Mouse (Mus musculus): ENCODE data around the gene Majin. TPM values are rescaled to one million over a fixed set of nuclear protein-coding genes. Genes with fewer than 3 reads are reported as not detected.

Majin gene
- total RNA-seq (2018; cell fraction: chromatin; rRNA removed): 10 to 100 TPM in 3 of 26 experiments, 1 to 10 TPM in 12, under 1 TPM in 6, not detected in 5; 0.55 to 11.3 (median 5.0) TPM
- 1 to 10 TPM in 11 of 26 experiments, under 1 TPM in 8, not detected in 7; 0.09 to 2.2 (median 1.1) TPM for total RNA-seq (2018; cell fraction: cytosol; rRNA removed)
- total RNA-seq (2018; cell fraction: nucleus; rRNA removed): 1 to 10 TPM in 15 of 26 experiments, under 1 TPM in 5, not detected in 6; 0.35 to 8.7 (median 5.0) TPM
- polyA plus RNA-seq (2018): 0.11 TPM in 1 of 3 replicates, not detected in the others

- Histone ChIP-seq H3K36me3 (ENCODE audit: inconsistent target) (no peaks in the 10 kb centered on the region), H3K4me3 (ENCODE audit: inconsistent target) (no peak within 1 kb of the TSS), H3K79me2 (ENCODE audit: inconsistent target) (no peaks in the 10 kb centered on the region), H3K27ac (no peak within 1 kb of the TSS)
- WGBS (ENCODE audit: missing documents): 88% methylated on average over 22 of the region's 23 CpGs
These were observed at the start of gene Majin for GRCm38 (mm10) chr19:6184131-6184530. Majin (plus strand) TSS chr19:6184388.

GRCm38 (mm10) chr19:6136397-6136796 lies 47.8 kb upstream of the Majin start:
- H3K79me2 ChIP-seq (ENCODE audit: inconsistent target): no peaks in the 10 kb centered on the region
- WGBS (ENCODE audit: missing documents): 93% methylated on average over 3 of the region's 3 CpGs
- H3K27ac ChIP-seq: no peak overlapping the region
- no peak overlapping the region for H3K4me3 ChIP-seq (ENCODE audit: inconsistent target)
- no peaks in the 10 kb centered on the region for H3K36me3 ChIP-seq (ENCODE audit: inconsistent target)

- H3K4me3 ChIP-seq (ENCODE audit: inconsistent target): peak overlapping the region; percentile 49; the same call in 1 of the 2 replicates
- no peak overlapping the region for H3K27ac ChIP-seq
- H3K79me2 ChIP-seq (ENCODE audit: inconsistent target): no peaks in the 10 kb centered on the region
- 92% methylated on average over 6 of the region's 6 CpGs for WGBS (ENCODE audit: missing documents)
- no peaks in the 10 kb centered on the region for H3K36me3 ChIP-seq (ENCODE audit: inconsistent target)
These were observed 44.5 kb upstream of the Majin start for GRCm38 (mm10) chr19:6139701-6140100.

GRCm38 (mm10) chr19:6140374-6140677 lies 43.9 kb upstream of the Majin start:
- H3K36me3 ChIP-seq (ENCODE audit: inconsistent target): no peaks in the 10 kb centered on the region
- H3K27ac ChIP-seq: peak overlapping the region; percentile 40
- no peaks in the 10 kb centered on the region for H3K79me2 ChIP-seq (ENCODE audit: inconsistent target)
- 3% methylated on average over 16 of the region's 16 CpGs for WGBS (ENCODE audit: missing documents)
- H3K4me3 ChIP-seq (ENCODE audit: inconsistent target): peak overlapping the region; percentile 49

GRCm38 (mm10) chr19:6140678-6141393 lies 43.4 kb upstream of the Majin start, which contains the start of gene Batf2:
Batf2 (plus strand) TSS chr19:6140983.
- peak within 1 kb of the TSS; percentile 92 for H3K27ac ChIP-seq
- 1% methylated on average over 64 of the region's 68 CpGs for WGBS (ENCODE audit: missing documents)
- H3K4me3 ChIP-seq (ENCODE audit: inconsistent target): peak within 1 kb of the TSS; percentile 49
- no peaks in the 10 kb centered on the region for H3K36me3 ChIP-seq (ENCODE audit: inconsistent target)
- H3K79me2 ChIP-seq (ENCODE audit: inconsistent target): no peaks in the 10 kb centered on the region

- 4% methylated on average over 15 of the region's 15 CpGs for WGBS (ENCODE audit: missing documents)
- H3K4me3 ChIP-seq (ENCODE audit: inconsistent target): peak within 1 kb of the TSS; percentile 49
- no peaks in the 10 kb centered on the region for H3K36me3 ChIP-seq (ENCODE audit: inconsistent target)
- H3K27ac ChIP-seq: peak within 1 kb of the TSS; percentile 92
- H3K79me2 ChIP-seq (ENCODE audit: inconsistent target): no peaks in the 10 kb centered on the region
These were observed 42.8 kb upstream of the Majin start, which contains the start of gene Arl2 for GRCm38 (mm10) chr19:6141394-6141749. Arl2 (minus strand) TSS chr19:6141548.

- Histone ChIP-seq H3K79me2 (ENCODE audit: inconsistent target) (no peaks in the 10 kb centered on the region), H3K36me3 (ENCODE audit: inconsistent target) (no peaks in the 10 kb centered on the region), H3K27ac (no peak overlapping the region), H3K4me3 (ENCODE audit: inconsistent target) (no peak overlapping the region)
- WGBS (ENCODE audit: missing documents): 85% methylated on average over 5 of the region's 5 CpGs
These were observed 39.3 kb upstream of the Majin start for GRCm38 (mm10) chr19:6144842-6145241.

- Histone ChIP-seq H3K36me3 (ENCODE audit: inconsistent target) (no peaks in the 10 kb centered on the region), H3K79me2 (ENCODE audit: inconsistent target) (no peaks in the 10 kb centered on the region), H3K27ac (no peak overlapping the region), H3K4me3 (ENCODE audit: inconsistent target) (no peak overlapping the region)
- 92% methylated on average over 9 of the region's 9 CpGs for WGBS (ENCODE audit: missing documents)
These were observed 29.0 kb upstream of the Majin start for GRCm38 (mm10) chr19:6155174-6155573.

- H3K36me3 ChIP-seq (ENCODE audit: inconsistent target): no peaks in the 10 kb centered on the region
- H3K79me2 ChIP-seq (ENCODE audit: inconsistent target): no peaks in the 10 kb centered on the region
- peak overlapping the region; percentile 28; the same call in 1 of the 2 replicates for H3K27ac ChIP-seq
- H3K4me3 ChIP-seq (ENCODE audit: inconsistent target): no peak overlapping the region
- 95% methylated on average over 8 of the region's 8 CpGs for WGBS (ENCODE audit: missing documents)
These were observed 27.8 kb upstream of the Majin start for GRCm38 (mm10) chr19:6156372-6156771.

GRCm38 (mm10) chr19:6157220-6157619 lies 27.0 kb upstream of the Majin start:
- no peaks in the 10 kb centered on the region for H3K79me2 ChIP-seq (ENCODE audit: inconsistent target)
- H3K4me3 ChIP-seq (ENCODE audit: inconsistent target): no peak overlapping the region
- H3K27ac ChIP-seq: peak overlapping the region; percentile 28
- 4% methylated on average over 6 of the region's 6 CpGs for WGBS (ENCODE audit: missing documents)
- H3K36me3 ChIP-seq (ENCODE audit: inconsistent target): no peaks in the 10 kb centered on the region

GRCm38 (mm10) chr19:6163872-6164547 lies 20.2 kb upstream of the Majin start:
- Histone ChIP-seq H3K4me3 (ENCODE audit: inconsistent target) (peak overlapping the region; percentile 31), H3K27ac (peak overlapping the region; percentile 24), H3K79me2 (ENCODE audit: inconsistent target) (peaks cover 9% of the 10 kb centered on the region; the same call in 1 of the 2 replicates), H3K36me3 (ENCODE audit: inconsistent target) (peaks cover 8% of the 10 kb centered on the region; the same call in 1 of the 2 replicates)
- 45% methylated on average over 10 of the region's 10 CpGs for WGBS (ENCODE audit: missing documents)

GRCm38 (mm10) chr19:6166750-6167149 lies 17.4 kb upstream of the Majin start:
- WGBS (ENCODE audit: missing documents): 93% methylated on average over 4 of the region's 4 CpGs
- Histone ChIP-seq H3K4me3 (ENCODE audit: inconsistent target) (no peak overlapping the region), H3K79me2 (ENCODE audit: inconsistent target) (peaks cover 9% of the 10 kb centered on the region; the same call in 1 of the 2 replicates), H3K27ac (no peak overlapping the region), H3K36me3 (ENCODE audit: inconsistent target) (peaks cover 17% of the 10 kb centered on the region; the same call in 1 of the 2 replicates)

GRCm38 (mm10) chr19:6171215-6171614 lies 13.0 kb upstream of the Majin start:
- no peak overlapping the region for H3K4me3 ChIP-seq (ENCODE audit: inconsistent target)
- H3K27ac ChIP-seq: no peak overlapping the region
- WGBS (ENCODE audit: missing documents): 96% methylated on average over 8 of the region's 8 CpGs
- H3K79me2 ChIP-seq (ENCODE audit: inconsistent target): no peaks in the 10 kb centered on the region; the same call in 1 of the 2 replicates
- H3K36me3 ChIP-seq (ENCODE audit: inconsistent target): peaks cover 18% of the 10 kb centered on the region; the same call in 1 of the 2 replicates

- WGBS (ENCODE audit: missing documents): 74% methylated on average over 4 of the region's 5 CpGs
- Histone ChIP-seq H3K79me2 (ENCODE audit: inconsistent target) (no peaks in the 10 kb centered on the region), H3K4me3 (ENCODE audit: inconsistent target) (no peak overlapping the region)
These were observed 9.4 kb upstream of the Majin start for GRCm38 (mm10) chr19:6174771-6175170.

GRCm38 (mm10) chr19:6178775-6179174 lies 5.4 kb upstream of the Majin start:
- no peaks in the 10 kb centered on the region for H3K36me3 ChIP-seq (ENCODE audit: inconsistent target)
- 96% methylated on average over 3 of the region's 6 CpGs for WGBS (ENCODE audit: missing documents)
- H3K27ac ChIP-seq: no peak overlapping the region
- no peaks in the 10 kb centered on the region for H3K79me2 ChIP-seq (ENCODE audit: inconsistent target)
- no peak overlapping the region for H3K4me3 ChIP-seq (ENCODE audit: inconsistent target)

More at GRCm38 (mm10) chr19:6174771-6175170, 9.4 kb upstream of the Majin start:
- Histone ChIP-seq H3K36me3 (ENCODE audit: inconsistent target) (peaks cover 10% of the 10 kb centered on the region; the same call in 1 of the 2 replicates), H3K27ac (no peak overlapping the region)

Data from macrophage (primary cell).